Mouse (Mus musculus): ENCODE results near the gene Pinlyp. TPM values are rescaled to one million over a fixed set of nuclear protein-coding genes. Genes with fewer than 3 reads are reported as not detected.

The Pinlyp gene
- total and polyA plus RNA-seq, 2 experiments = not detected

- H3K27ac ChIP-seq (replicated peaks; ENCODE audit: insufficient read depth, low read depth, low read length) = no peak overlapping the region
- no peaks in the 10 kb centered on the region for H3K27me3 ChIP-seq (ENCODE audit: control insufficient read depth, insufficient read depth, low read length)
- H3K79me2 ChIP-seq (ENCODE audit: control insufficient read depth, insufficient read depth, low read length) = no peaks in the 10 kb centered on the region; the same call in 1 of the 2 replicates
- H3K9ac ChIP-seq (ENCODE audit: low read depth, low read length) = no peak overlapping the region
- TF ChIP-seq POLR2A (IDR thresholded peaks at IDR 0.05; ENCODE audit: extremely low read depth, insufficient read depth, low read length) (no peak), CTCF (IDR thresholded peaks at IDR 0.05; ENCODE audit: low read depth, low read length) (no peak)
- H3K36me3 ChIP-seq (ENCODE audit: control insufficient read depth, insufficient read depth, low read length) = no peaks in the 10 kb centered on the region
- DNase-seq (ENCODE audit: extremely low read depth, low read depth, low spot score) = no peak
- WGBS = 97% methylated on average over 10 of the region's 10 CpGs
- no peak overlapping the region for H3K4me3 ChIP-seq (ENCODE audit: insufficient read depth, low read depth, low read length)
- H3K4me1 ChIP-seq (ENCODE audit: control insufficient read depth, insufficient read depth, low read length) = peaks cover 15% of the 10 kb centered on the region; the same call in 1 of the 2 replicates
These were observed 9.9 kb upstream of the Pinlyp start for GRCm38 (mm10) chr7:24555786-24556185.

- H3K79me2 ChIP-seq (ENCODE audit: control insufficient read depth, insufficient read depth, low read length) = peaks cover 6% of the 10 kb centered on the region; the same call in 1 of the 2 replicates
- no peaks in the 10 kb centered on the region for H3K36me3 ChIP-seq (ENCODE audit: control insufficient read depth, insufficient read depth, low read length)
- H3K27me3 ChIP-seq (ENCODE audit: control insufficient read depth, insufficient read depth, low read length) = no peaks in the 10 kb centered on the region
- no peak for TF ChIP-seq POLR2A (IDR thresholded peaks at IDR 0.05; ENCODE audit: extremely low read depth, insufficient read depth, low read length)
- peak overlapping the region; percentile 3; the same call in 1 of the 2 replicates for H3K9ac ChIP-seq (ENCODE audit: low read depth, low read length)
- WGBS = 24% methylated on average over 12 of the region's 12 CpGs
- DNase-seq (ENCODE audit: extremely low read depth, low read depth, low spot score) = peak; percentile 99
- peak overlapping the region; percentile 79 for H3K27ac ChIP-seq (replicated peaks; ENCODE audit: insufficient read depth, low read depth, low read length)
- H3K4me3 ChIP-seq (ENCODE audit: insufficient read depth, low read depth, low read length) = 0 out of 2 replicates have a peak overlapping the region, but pooled peaks have one; percentile 3
- peaks cover 21% of the 10 kb centered on the region for H3K4me1 ChIP-seq (ENCODE audit: control insufficient read depth, insufficient read depth, low read length)
These were observed 6.3 kb upstream of the Pinlyp start for GRCm38 (mm10) chr7:24551985-24552759.

- Histone ChIP-seq H3K36me3 (ENCODE audit: control insufficient read depth, insufficient read depth, low read length) (no peaks in the 10 kb centered on the region), H3K4me1 (ENCODE audit: control insufficient read depth, insufficient read depth, low read length) (peaks cover 22% of the 10 kb centered on the region), H3K79me2 (ENCODE audit: control insufficient read depth, insufficient read depth, low read length) (peaks cover 8% of the 10 kb centered on the region; the same call in 1 of the 2 replicates), H3K27ac (replicated peaks; ENCODE audit: insufficient read depth, low read depth, low read length) (no peak overlapping the region), H3K9ac (ENCODE audit: low read depth, low read length) (peak overlapping the region; percentile 92), H3K27me3 (ENCODE audit: control insufficient read depth, insufficient read depth, low read length) (no peaks in the 10 kb centered on the region), H3K4me3 (ENCODE audit: insufficient read depth, low read depth, low read length) (peak overlapping the region; percentile 93)
- WGBS = 33% methylated on average over 13 of the region's 13 CpGs
- no peak for DNase-seq (ENCODE audit: extremely low read depth, low read depth, low spot score)
- TF ChIP-seq POLR2A (IDR thresholded peaks at IDR 0.05; ENCODE audit: extremely low read depth, insufficient read depth, low read length) (no peak), CTCF (IDR thresholded peaks at IDR 0.05; ENCODE audit: low read depth, low read length) (no peak)
These were observed 1.7 kb upstream of the Pinlyp start for GRCm38 (mm10) chr7:24547534-24548036.

GRCm38 (mm10) chr7:24546634-24547389, 894 bp upstream of the Pinlyp start:
- Histone ChIP-seq H3K9ac (ENCODE audit: low read depth, low read length) (peak overlapping the region; percentile 92), H3K36me3 (ENCODE audit: control insufficient read depth, insufficient read depth, low read length) (no peaks in the 10 kb centered on the region), H3K27ac (replicated peaks; ENCODE audit: insufficient read depth, low read depth, low read length) (peak overlapping the region; percentile 47), H3K4me1 (ENCODE audit: control insufficient read depth, insufficient read depth, low read length) (peaks cover 18% of the 10 kb centered on the region), H3K79me2 (ENCODE audit: control insufficient read depth, insufficient read depth, low read length) (peaks cover 8% of the 10 kb centered on the region; the same call in 1 of the 2 replicates), H3K4me3 (ENCODE audit: insufficient read depth, low read depth, low read length) (peak overlapping the region; percentile 93), H3K27me3 (ENCODE audit: control insufficient read depth, insufficient read depth, low read length) (no peaks in the 10 kb centered on the region)
- TF ChIP-seq CTCF (IDR thresholded peaks at IDR 0.05; ENCODE audit: low read depth, low read length) (no peak), POLR2A (IDR thresholded peaks at IDR 0.05; ENCODE audit: extremely low read depth, insufficient read depth, low read length) (0 out of 2 replicates have a peak, but pooled peaks have one; percentile 13)
- 1% methylated on average over 57 of the region's 57 CpGs for WGBS
- DNase-seq (ENCODE audit: extremely low read depth, low read depth, low spot score) = peak; percentile 98

- Histone ChIP-seq H3K4me1 (ENCODE audit: control insufficient read depth, insufficient read depth, low read length) (peaks cover 10% of the 10 kb centered on the region), H3K4me3 (ENCODE audit: insufficient read depth, low read depth, low read length) (no peak overlapping the region), H3K27ac (replicated peaks; ENCODE audit: insufficient read depth, low read depth, low read length) (no peak overlapping the region), H3K79me2 (ENCODE audit: control insufficient read depth, insufficient read depth, low read length) (peaks cover 8% of the 10 kb centered on the region; the same call in 1 of the 2 replicates), H3K36me3 (ENCODE audit: control insufficient read depth, insufficient read depth, low read length) (no peaks in the 10 kb centered on the region), H3K27me3 (ENCODE audit: control insufficient read depth, insufficient read depth, low read length) (no peaks in the 10 kb centered on the region), H3K9ac (ENCODE audit: low read depth, low read length) (no peak overlapping the region)
- 0 out of 2 replicates have a peak, but pooled peaks have one; percentile 20 for TF ChIP-seq CTCF (IDR thresholded peaks at IDR 0.05; ENCODE audit: low read depth, low read length)
- no peak for TF ChIP-seq POLR2A (IDR thresholded peaks at IDR 0.05; ENCODE audit: extremely low read depth, insufficient read depth, low read length)
- DNase-seq (ENCODE audit: extremely low read depth, low read depth, low spot score) = no peak
- WGBS = 91% methylated on average over 2 of the region's 2 CpGs
These were observed 1.4 kb downstream of the Pinlyp start for GRCm38 (mm10) chr7:24544506-24544905.

Data from liver, adult 2 months (tissue).